Mouse (Mus musculus) megakaryocyte, adult 5-6 weeks (primary cell): ENCODE measurements around the gene Prkar2a. TPM values are rescaled to one million over a fixed set of nuclear protein-coding genes. Genes with fewer than 3 reads are reported as not detected.

Experiments
- ATAC-seq: 2 replicates; pipeline ENCODE4 v1.8.0; 2016; ENCODE audit warnings: mild to moderate bottlenecking, inconsistent platforms; ENCODE audit not compliant: poor library complexity, severe bottlenecking
- total RNA-seq, 2 experiments: library from RNA; stranded (forward) in 1 of 2; stranded (reverse) in 1 of 2; fragments of 153-499, 151-499 nt in 1 of 2; fragments of 221-1000, 200-1000 nt in 1 of 2; gene quantifications; 2 replicates each; pipeline versions ENCODE4 v1.2.3 to v1.2.4; 2015 to 2017

Prkar2a gene
- total RNA-seq, 2 experiments from 2014 or later = 15.5 to 20.6 TPM

GRCm38 (mm10) chr9:108691846-108692225 lies 2.7 kb downstream of the Prkar2a start:
- peak; percentile 82 for ATAC-seq

- peak; percentile 43 for ATAC-seq
These were observed 3.3 kb downstream of the Prkar2a start for GRCm38 (mm10) chr9:108692226-108693041.

GRCm38 (mm10) chr9:108693946-108694345 lies 4.8 kb downstream of the Prkar2a start:
- ATAC-seq = peak; percentile 21; the same call in 1 of the 2 replicates

- no peak for ATAC-seq
These were observed 5.4 kb downstream of the Prkar2a start for GRCm38 (mm10) chr9:108694533-108694932.

DNA sequence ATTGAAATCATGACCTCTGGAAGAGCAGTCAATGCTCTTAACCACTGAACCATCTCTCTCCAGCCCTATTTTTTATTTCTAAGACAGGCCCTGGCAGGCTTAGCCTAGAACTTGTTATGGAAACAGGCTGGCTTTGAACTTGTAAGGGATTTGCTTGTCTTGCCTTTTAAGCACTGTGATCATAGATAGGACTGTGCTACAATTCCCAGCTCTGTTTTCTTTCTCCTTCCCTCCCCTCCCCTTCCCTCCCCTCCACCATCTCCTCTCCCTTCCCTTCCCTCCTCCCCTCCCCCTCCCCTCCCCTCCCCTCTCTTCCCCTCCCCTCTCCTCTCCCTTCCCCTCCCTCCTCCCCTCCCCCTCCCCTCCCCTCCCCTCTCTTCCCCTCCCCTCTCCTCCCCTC lies 13.4 kb downstream of the Prkar2a start:
- ATAC-seq = no peak

GRCm38 (mm10) chr9:108703373-108704110 lies 14.4 kb downstream of the Prkar2a start:
- ATAC-seq = no peak

DNA sequence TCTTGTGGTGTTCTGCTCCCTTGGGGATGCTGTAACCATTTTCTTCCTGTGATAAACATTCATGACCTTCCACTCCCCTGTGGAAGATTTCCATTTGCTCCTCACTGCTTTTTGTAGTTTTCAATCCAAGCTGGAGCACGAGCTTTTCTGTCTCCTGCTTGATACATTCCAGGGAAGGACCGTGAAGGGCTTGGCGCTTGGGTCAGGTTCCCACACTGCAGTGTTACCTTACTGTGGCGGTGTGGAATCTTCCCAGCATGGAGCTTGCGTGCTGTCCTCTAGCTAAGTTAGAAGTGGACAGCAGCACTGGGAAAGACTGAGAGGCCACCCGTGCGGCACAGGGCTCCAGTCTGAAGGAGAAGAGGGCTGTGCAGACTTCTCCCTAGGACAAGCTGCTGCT lies 15.5 kb downstream of the Prkar2a start:
- ATAC-seq = no peak

GRCm38 (mm10) chr9:108707212-108707611 lies 18.1 kb downstream of the Prkar2a start:
- ATAC-seq = no peak

DNA sequence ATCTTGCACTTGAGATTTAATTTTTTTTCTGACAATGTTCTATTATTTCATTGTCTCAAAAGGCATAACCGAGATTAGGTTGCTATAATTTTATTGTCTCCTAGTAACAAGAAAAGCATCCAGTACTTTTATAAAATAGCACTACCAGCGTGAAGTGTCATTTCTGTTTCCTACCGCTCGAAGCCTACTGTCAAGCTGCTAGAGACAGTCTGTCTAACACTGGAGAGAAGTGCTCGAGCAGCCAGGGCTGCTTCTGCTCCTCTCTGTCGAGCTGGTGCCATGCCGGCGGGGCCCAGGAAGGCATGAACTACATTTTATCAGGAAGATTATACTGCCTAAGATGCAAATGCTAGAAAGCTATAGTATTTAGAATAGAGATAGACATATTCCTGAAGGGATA lies 19.7 kb downstream of the Prkar2a start:
- no peak for ATAC-seq

GRCm38 (mm10) chr9:108710767-108711166 lies 21.7 kb downstream of the Prkar2a start:
- no peak for ATAC-seq

- ATAC-seq = peak; percentile 85
These were observed 27.1 kb downstream of the Prkar2a start for GRCm38 (mm10) chr9:108716199-108716598.

- no peak for ATAC-seq
These were observed 34.6 kb downstream of the Prkar2a start for GRCm38 (mm10) chr9:108723751-108724150.

DNA sequence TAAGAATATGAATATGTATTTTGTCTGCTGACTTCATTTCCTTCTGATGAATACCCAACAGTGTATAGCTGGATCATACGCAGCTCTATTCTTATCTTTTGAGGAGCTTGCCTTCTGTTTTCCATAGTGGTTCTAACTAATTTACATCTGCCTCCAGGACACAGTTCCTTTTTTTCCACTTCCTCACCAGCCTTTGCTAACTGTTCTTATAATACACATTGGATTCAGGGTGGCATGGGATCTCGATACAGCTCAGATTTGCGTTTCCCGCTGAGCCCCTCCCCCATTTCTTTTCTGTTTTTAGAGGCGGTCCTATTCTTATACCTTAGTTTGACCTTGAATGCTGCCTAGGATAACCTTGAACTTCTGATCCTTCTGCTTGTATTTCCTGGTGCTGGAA lies 37.0 kb downstream of the Prkar2a start:
- no peak for ATAC-seq

DNA sequence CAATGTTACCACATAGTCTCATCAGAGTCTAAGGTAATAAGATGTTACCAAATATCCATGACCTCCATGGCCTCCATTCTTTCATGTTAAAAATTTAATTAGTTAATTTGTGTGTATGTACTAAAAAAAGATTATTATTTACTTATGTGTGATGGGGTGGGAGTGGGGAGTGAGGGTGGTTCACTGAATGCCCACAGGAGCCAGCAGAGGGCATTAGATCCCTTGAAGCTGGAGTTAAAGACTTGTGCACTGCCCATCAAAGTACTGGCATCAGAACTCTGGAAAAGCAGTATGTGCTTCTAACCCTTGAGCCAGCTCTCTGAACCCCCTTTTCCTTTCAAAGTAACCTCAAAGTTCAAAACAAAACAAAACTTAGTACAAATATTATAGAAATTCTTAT lies 39.9 kb downstream of the Prkar2a start:
- ATAC-seq = peak; percentile 18; the same call in 1 of the 2 replicates

DNA sequence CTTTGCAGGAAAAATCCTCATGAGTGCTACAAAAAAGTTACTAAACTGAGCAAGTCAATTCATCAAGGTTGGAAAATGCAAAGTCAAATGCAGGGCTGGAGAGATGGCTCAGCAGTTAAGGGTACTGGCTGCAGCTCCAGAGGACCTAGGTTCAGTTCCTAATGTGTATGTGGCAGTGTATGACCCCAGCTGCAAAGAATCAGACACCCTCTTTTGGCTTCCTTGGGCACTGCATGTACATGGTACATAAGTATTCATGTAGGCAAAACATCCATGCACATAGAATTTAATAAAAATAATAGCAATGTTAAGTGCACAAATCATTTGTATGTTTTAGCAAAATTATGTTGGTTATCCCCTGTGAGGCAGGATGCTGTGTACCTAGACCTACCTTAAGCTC lies 43.3 kb downstream of the Prkar2a start:
- ATAC-seq = no peak

- no peak for ATAC-seq
These were observed 45.5 kb downstream of the Prkar2a start for GRCm38 (mm10) chr9:108734626-108735025.

GRCm38 (mm10) chr9:108739239-108739638 lies 50.1 kb downstream of the Prkar2a start:
- ATAC-seq = no peak

DNA sequence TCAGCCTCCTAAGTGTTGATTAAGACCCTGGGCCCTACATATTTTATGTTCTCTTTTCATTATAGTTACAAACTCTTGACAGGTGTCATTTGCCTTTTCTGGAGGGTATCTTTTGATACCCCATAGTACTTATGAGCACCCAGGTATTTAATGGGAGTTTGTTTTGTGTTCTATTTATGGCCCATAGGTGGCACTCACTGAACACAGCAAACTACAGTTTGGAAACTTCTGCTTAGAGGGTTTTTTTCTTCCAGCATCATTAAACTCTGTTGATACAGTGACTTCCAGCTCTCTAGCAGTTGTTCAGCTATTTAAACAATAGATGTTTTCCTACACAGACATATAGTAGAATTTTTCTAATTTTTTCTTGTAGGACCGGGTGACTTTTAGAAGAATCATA lies 50.9 kb downstream of the Prkar2a start:
- no peak for ATAC-seq

- no peak for ATAC-seq
These were observed 52.9 kb downstream of the Prkar2a start for GRCm38 (mm10) chr9:108742048-108742447.

DNA sequence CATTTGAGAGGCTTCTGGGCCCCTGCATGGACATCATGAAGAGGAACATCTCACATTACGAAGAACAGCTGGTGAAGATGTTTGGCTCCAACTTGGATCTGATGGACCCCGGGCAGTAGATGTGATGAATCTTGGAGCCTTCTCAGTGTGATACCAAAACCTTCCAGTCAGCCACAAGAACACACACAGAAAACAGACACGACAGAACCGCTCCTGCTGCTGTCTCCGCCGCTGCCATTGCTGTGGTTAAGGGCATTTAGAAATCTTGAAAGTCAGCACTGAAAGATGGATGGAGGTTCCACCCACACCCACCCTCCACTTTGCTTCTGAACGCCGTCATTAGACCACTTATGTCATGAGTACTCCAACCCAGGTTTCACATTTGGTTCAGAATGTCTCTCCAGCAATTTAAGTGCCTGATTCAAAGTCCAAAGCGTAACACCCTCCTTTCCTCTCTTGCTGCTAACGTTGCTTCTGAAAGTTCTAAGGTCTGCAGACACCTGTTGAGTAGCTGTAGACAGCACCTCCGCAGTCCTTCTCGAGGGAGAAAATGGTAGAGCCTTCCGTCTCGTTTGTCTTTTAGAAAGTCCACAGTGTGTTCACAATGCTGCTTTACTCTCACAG lies 57.9 kb downstream of the Prkar2a start:
- ATAC-seq = no peak

DNA sequence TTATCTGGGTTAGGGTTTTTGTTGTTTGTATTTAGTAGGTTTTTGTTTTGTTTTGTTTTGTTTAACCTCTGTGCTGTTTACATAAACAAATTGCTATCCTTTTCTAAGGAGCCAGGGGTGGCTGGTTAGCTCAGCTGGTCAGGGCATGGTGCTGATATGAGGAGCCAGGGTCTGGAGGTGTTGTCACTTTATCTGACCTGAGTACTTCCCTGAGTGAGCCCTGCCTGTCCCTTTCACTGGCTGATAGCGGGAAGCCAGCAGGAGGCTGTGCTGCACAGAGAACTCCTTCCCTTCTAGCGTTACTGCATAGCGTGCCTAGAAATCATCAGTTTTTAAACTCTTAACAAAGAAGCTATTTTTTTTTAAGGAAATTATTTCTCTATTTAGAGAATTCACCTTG lies 58.6 kb downstream of the Prkar2a start:
- ATAC-seq = no peak
